8 mouse cellular contexts compared by ENCODE assay signal in genomic region chr19:45614928-45615327, GRCm38 (mm10). TPM values are rescaled to one million over a fixed set of nuclear protein-coding genes. Genes with fewer than 3 reads are reported as not detected.
DNase-seq lines count a peak whose midpoint lies in the region; ATAC-seq and TF ChIP-seq lines count a peak whose summit lies in the region.
"Had no signal": no experiment of that assay in that cellular context is flagged by ENCODE, and none has a peak within 500 bp of the region (broad histone marks: within the 10 kb centered on the region; RNA-seq: fewer than 3 reads in every experiment).

No protein-coding gene starts in this region.

- H3K27ac ChIP-seq in hindbrain, embryonic 15.5 days (replicated peaks) = peak overlapping the region; percentile 22; the same call in 1 of the 2 replicates
- H3K27ac ChIP-seq in hindbrain, embryonic 12.5 days = no peak overlapping the region
- H3K27ac ChIP-seq in limb, embryonic 14.5 days (replicated peaks; ENCODE audit: low read depth, low read length) = no peak overlapping the region

- WGBS in hindbrain, embryonic 15.5 days = 60% methylated on average over 3 of the region's 3 CpGs
- 47% methylated on average over 3 of the region's 3 CpGs for WGBS in hindbrain, embryonic 12.5 days
- WGBS in limb, embryonic 14.5 days = 47% methylated on average over 3 of the region's 3 CpGs

- H3K9me3 ChIP-seq in hindbrain, embryonic 15.5 days = no peaks in the 10 kb centered on the region
- no peaks in the 10 kb centered on the region for H3K9me3 ChIP-seq in hindbrain, embryonic 12.5 days (replicated peaks)
- no peaks in the 10 kb centered on the region for H3K9me3 ChIP-seq in limb, embryonic 14.5 days (ENCODE audit: control insufficient read depth, low read length)
- H3K9me3 ChIP-seq: megakaryocyte, embryonic 14.5 days had no signal

- no peak overlapping the region for H3K4me2 ChIP-seq in hindbrain, embryonic 15.5 days
- no peak overlapping the region for H3K4me2 ChIP-seq in hindbrain, embryonic 12.5 days (replicated peaks)
- no peak overlapping the region for H3K4me2 ChIP-seq in limb, embryonic 14.5 days (replicated peaks; ENCODE audit: low read depth, low read length, severe bottlenecking)

- H3K4me3 ChIP-seq in hindbrain, embryonic 15.5 days = no peak overlapping the region
- no peak overlapping the region for H3K4me3 ChIP-seq in hindbrain, embryonic 12.5 days
- H3K4me3 ChIP-seq in limb, embryonic 14.5 days (replicated peaks; ENCODE audit: low read length) = no peak overlapping the region

- peak; percentile 72; the same call in 1 of the 2 replicates for ATAC-seq in hindbrain, embryonic 15.5 days (ENCODE audit: low FRiP score, low read depth)
- no peak for ATAC-seq in hindbrain, embryonic 12.5 days (ENCODE audit: low FRiP score)
- ATAC-seq in limb, embryonic 14.5 days (ENCODE audit: low FRiP score, low read depth) = no peak

- TF ChIP-seq POLR2A in limb, embryonic 14.5 days (IDR thresholded peaks at IDR 0.05; ENCODE audit: borderline replicate concordance, extremely low read depth, insufficient read depth, insufficient read length) = no peak

- H3K36me3 ChIP-seq in hindbrain, embryonic 15.5 days = no peaks in the 10 kb centered on the region; the same call in 1 of the 2 replicates
- no peaks in the 10 kb centered on the region for H3K36me3 ChIP-seq in hindbrain, embryonic 12.5 days
- peaks cover 8% of the 10 kb centered on the region; the same call in 1 of the 2 replicates for H3K36me3 ChIP-seq in limb, embryonic 14.5 days (ENCODE audit: control insufficient read depth, insufficient read depth, low read length)

- no peak overlapping the region for H3K9ac ChIP-seq in hindbrain, embryonic 15.5 days
- no peak overlapping the region for H3K9ac ChIP-seq in hindbrain, embryonic 12.5 days
- 0 out of 2 replicates have a peak overlapping the region, but pooled peaks have one; percentile 12 for H3K9ac ChIP-seq in limb, embryonic 14.5 days (ENCODE audit: low read depth, low read length, severe bottlenecking)

- peak; percentile 44 for DNase-seq in 3T3-L1 (ENCODE audit: low read depth, low spot score)
- peak; percentile 59 for DNase-seq in Muller cell, postnatal 12 days (ENCODE audit: inconsistent ontology term)
- no peak for DNase-seq in limb, embryonic 14.5 days (ENCODE audit: low spot score)
- no peak for DNase-seq in kidney, adult 11 months
- DNase-seq in left cerebral cortex, adult 11 months (ENCODE audit: low spot score) = no peak

- no peaks in the 10 kb centered on the region; the same call in 1 of the 2 replicates for H3K27me3 ChIP-seq in hindbrain, embryonic 15.5 days
- peaks cover 46% of the 10 kb centered on the region for H3K27me3 ChIP-seq in hindbrain, embryonic 12.5 days
- H3K27me3 ChIP-seq in limb, embryonic 14.5 days (ENCODE audit: control insufficient read depth, insufficient read depth, low read length) = no peaks in the 10 kb centered on the region
- H3K27me3 ChIP-seq: megakaryocyte, embryonic 14.5 days had no signal

- peaks cover 26% of the 10 kb centered on the region for H3K4me1 ChIP-seq in hindbrain, embryonic 15.5 days (replicated peaks)
- peaks cover 22% of the 10 kb centered on the region for H3K4me1 ChIP-seq in hindbrain, embryonic 12.5 days
- H3K4me1 ChIP-seq in limb, embryonic 14.5 days (ENCODE audit: control insufficient read depth, insufficient read depth, low read length) = peaks cover 7% of the 10 kb centered on the region; the same call in 1 of the 2 replicates

RNA-seq across cellular contexts. Expression of gene Fbxw4, which starts 45.2 kb away (rescaled TPM):
- 5.8 and 9.2 TPM in 2 replicates for polyA plus RNA-seq in hindbrain, embryonic 15.5 days (2015; fragmentation: Nextera tagmentation; extraction: Ambion mirVana)
- 3.3 and 5.0 TPM in 2 replicates for polyA plus RNA-seq in hindbrain, embryonic 12.5 days (2016; fragmentation: Nextera tagmentation; extraction: Ambion mirVana)
- 52.2 and 94.4 TPM in 2 replicates for polyA plus RNA-seq in limb, embryonic 14.5 days (2012; rRNA removed)
- 5.4 and 6.6 TPM in 2 replicates for polyA plus RNA-seq in limb, embryonic 14.5 days (2014; fragmentation: Nextera tagmentation; extraction: Ambion mirVana)

RNA-seq across cellular contexts. Expression of gene Gm17018, which starts 54.5 kb away (rescaled TPM):
- polyA plus RNA-seq in hindbrain, embryonic 15.5 days (2015; fragmentation: Nextera tagmentation; extraction: Ambion mirVana) = 71.7 and 75.9 TPM in 2 replicates
- polyA plus RNA-seq in hindbrain, embryonic 12.5 days (2016; fragmentation: Nextera tagmentation; extraction: Ambion mirVana) = 56.1 and 63.0 TPM in 2 replicates
- polyA plus RNA-seq in limb, embryonic 14.5 days (2012; rRNA removed) = 12.1 and 15.9 TPM in 2 replicates
- polyA plus RNA-seq in limb, embryonic 14.5 days (2014; fragmentation: Nextera tagmentation; extraction: Ambion mirVana) = 39.6 and 41.2 TPM in 2 replicates

RNA-seq across cellular contexts. Expression of gene Poll, which starts 54.6 kb away (rescaled TPM):
- 12.7 and 13.3 TPM in 2 replicates for polyA plus RNA-seq in hindbrain, embryonic 15.5 days (2015; fragmentation: Nextera tagmentation; extraction: Ambion mirVana)
- 14.9 and 16.5 TPM in 2 replicates for polyA plus RNA-seq in hindbrain, embryonic 12.5 days (2016; fragmentation: Nextera tagmentation; extraction: Ambion mirVana)
- polyA plus RNA-seq in limb, embryonic 14.5 days (2012; rRNA removed) = 12.5 and 14.5 TPM in 2 replicates
- polyA plus RNA-seq in limb, embryonic 14.5 days (2014; fragmentation: Nextera tagmentation; extraction: Ambion mirVana) = 12.3 and 14.0 TPM in 2 replicates

Comparison
In these comparisons a context has a peak if more than half of its experiments do, and no peak if none do; other contexts are left out.
1. DNase-seq: peak in 3T3-L1 (single experiment) and Muller cell, postnatal 12 days (single experiment); none in limb, embryonic 14.5 days (single experiment), kidney, adult 11 months (single experiment) and left cerebral cortex, adult 11 months (single experiment).